Mouse (Mus musculus): ENCODE results near the gene Eftud2.

Gene Eftud2

GRCm38 (mm10) chr11:102819021-102819782 is 61.6 kb downstream of the Eftud2 start, which contains the start of gene Gjc1:
Gene Gjc1 (minus strand): TSS chr11:102819700.
- peak; percentile 53 for DNase-seq (ENCODE audit: low spot score)

GRCm38 (mm10) chr11:102818121-102819020 is 62.4 kb downstream of the Eftud2 start:
- no peak for DNase-seq (ENCODE audit: low spot score)

DNA sequence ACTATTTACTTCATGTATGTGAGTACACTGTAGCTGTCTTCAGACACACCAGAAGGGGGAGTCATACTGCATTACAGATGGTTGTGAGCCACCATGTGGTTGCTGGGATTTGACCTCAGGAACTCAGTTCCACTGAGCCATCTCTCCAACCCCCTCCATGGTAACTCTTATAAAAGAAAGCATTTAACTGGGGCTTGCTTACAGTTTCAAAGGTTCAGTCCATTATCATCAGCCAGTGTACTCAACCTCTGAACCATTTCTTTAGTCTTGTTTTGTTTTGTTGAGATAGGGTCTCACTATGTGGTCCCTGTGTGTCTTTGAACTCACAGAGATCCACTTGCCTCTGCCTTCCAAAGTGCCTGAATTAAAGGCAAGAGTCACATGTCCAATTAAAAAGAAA is 65.9 kb downstream of the Eftud2 start:
- no peak for DNase-seq (ENCODE audit: low spot score)

DNA sequence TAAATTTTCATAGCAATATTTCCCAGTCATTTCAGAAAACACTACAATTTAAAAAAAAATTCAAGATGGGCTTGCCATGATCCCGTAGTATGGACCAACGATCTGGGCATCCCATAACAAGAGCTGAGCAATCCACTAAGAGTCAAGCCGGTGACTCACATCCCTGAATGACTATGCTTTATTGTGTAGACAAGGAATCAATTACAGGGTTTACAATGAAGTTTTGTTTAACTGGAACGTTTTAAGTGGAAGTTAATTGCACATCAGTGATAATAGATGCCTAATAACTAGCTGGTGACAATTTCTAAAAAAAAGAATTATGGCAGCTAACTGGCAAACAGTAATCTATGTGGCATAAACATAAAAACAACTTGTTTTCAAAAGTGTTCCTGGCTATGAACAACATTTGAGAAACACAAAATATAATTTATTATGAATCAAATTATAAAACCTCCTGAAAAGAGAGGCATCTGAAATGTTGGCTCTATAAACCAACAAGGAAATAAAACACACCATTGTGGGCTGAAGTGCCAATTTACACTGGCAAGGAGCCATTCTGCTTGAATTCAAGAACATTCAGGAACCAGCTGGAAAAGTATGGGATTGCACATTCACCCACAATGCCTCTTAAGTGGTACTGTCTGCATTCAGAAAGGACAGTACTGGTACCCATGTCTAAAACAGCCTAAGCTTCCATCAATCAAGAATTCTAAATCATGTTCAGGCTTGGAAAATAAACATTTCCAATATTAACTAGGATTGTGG is 69.9 kb downstream of the Eftud2 start:
- no peak for DNase-seq (ENCODE audit: low spot score)

DNA sequence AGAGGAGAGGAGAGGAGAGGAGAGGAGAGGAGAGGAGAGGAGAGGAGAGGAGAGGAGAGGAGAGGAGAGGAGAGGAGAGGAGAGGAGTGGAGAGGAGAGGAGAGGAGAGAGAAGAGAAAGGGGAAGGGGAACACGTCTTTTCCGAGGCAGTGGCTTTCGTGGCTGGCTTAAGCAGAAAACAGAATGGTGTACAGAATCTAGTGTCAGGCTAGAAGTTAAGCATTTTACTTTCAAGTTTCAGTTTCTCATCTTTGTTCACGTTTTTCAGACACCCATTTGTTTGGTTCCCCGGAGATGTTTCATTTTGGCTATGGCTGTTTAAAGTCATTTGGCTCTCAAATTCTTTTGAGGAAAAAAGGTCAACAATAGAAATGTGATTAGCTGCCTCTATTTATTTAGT is 72.5 kb downstream of the Eftud2 start:
- no peak for DNase-seq (ENCODE audit: low spot score)

GRCm38 (mm10) chr11:102803453-102803852 is 77.3 kb downstream of the Eftud2 start:
- DNase-seq (ENCODE audit: low spot score) = no peak

DNA sequence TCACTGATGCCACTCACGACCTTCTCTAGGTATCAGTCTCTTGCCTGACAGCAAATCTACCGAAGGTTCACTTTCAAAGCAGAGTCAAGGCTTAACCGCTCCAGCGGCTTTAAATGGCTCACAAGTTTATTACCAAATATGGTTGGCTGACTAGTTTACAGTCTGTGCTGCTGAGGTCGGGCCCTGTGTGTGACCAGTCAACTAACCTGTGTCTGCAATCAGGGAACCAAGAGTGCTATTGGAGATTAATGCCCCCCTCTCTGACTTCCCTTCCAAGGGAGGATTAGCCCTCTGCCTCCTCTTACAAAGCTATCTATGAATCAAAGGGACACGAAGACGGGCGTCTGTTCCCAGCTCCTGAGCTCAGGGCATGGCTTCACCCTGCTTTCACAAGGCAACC is 86.6 kb downstream of the Eftud2 start:
- DNase-seq (ENCODE audit: low spot score) = no peak

- DNase-seq (ENCODE audit: low spot score) = no peak
Observed at GRCm38 (mm10) chr11:102791682-102792445, 88.9 kb downstream of the Eftud2 start.

Data from lung, postnatal 25 days (tissue).